Mouse (Mus musculus): ENCODE measurements at regions not wholly inside any gene's neighbourhood (a gene's known extent, or its start where the extent isn't known, plus 50 kb on each side); places are given as distances from the start of the nearest gene placed in this dataset.

GRCm38 (mm10) chr3:19810034-19810433 is 146.8 kb upstream of the Cp start:
- ATAC-seq (ENCODE audit: extremely low read depth, insufficient number of reproducible peaks, low FRiP score, poor library complexity, severe bottlenecking) (no peak), DNase-seq (ENCODE audit: low spot score) (no peak)
- no peaks in the 10 kb centered on the region for H3K9me3 ChIP-seq (replicated peaks)

GRCm38 (mm10) chr3:19824904-19825303 is 131.9 kb upstream of the Cp start:
- Histone ChIP-seq H3K27me3 (ENCODE audit: insufficient read depth, low read length) (no peaks in the 10 kb centered on the region), H3K4me1 (ENCODE audit: insufficient read depth, low read depth, low read length) (no peaks in the 10 kb centered on the region), H3K9me3 (replicated peaks) (no peaks in the 10 kb centered on the region), H3K36me3 (replicated peaks) (no peaks in the 10 kb centered on the region), H3K4me3 (ENCODE audit: low read depth, low read length) (no peak overlapping the region)
- TF ChIP-seq GATA1 (IDR thresholded peaks at IDR 0.05; ENCODE audit: borderline replicate concordance, low read length) (no peak), TAL1 (conservative IDR thresholded peaks at IDR 0.05; ENCODE audit: low read depth, low read length) (no peak), GATA2 (IDR thresholded peaks at IDR 0.05; ENCODE audit: borderline replicate concordance, low read depth, low read length) (no peak), POLR2AphosphoS5 (IDR thresholded peaks at IDR 0.05; ENCODE audit: insufficient replicate concordance, low read depth, low read length) (no peak), CTCF (IDR thresholded peaks at IDR 0.05; ENCODE audit: low read depth, low read length) (no peak)
- ATAC-seq (ENCODE audit: extremely low read depth, insufficient number of reproducible peaks, low FRiP score, poor library complexity, severe bottlenecking) (no peak), DNase-seq (ENCODE audit: low spot score) (no peak)

More at GRCm38 (mm10) chr3:19810034-19810433, 146.8 kb upstream of the Cp start:
- H3K36me3 ChIP-seq (replicated peaks), result no peaks in the 10 kb centered on the region
- H3K4me3 ChIP-seq (ENCODE audit: low read depth, low read length), result no peak overlapping the region
- TF ChIP-seq GATA1 (IDR thresholded peaks at IDR 0.05; ENCODE audit: borderline replicate concordance, low read length) (no peak), POLR2AphosphoS5 (IDR thresholded peaks at IDR 0.05; ENCODE audit: insufficient replicate concordance, low read depth, low read length) (no peak), CTCF (IDR thresholded peaks at IDR 0.05; ENCODE audit: low read depth, low read length) (no peak), TAL1 (conservative IDR thresholded peaks at IDR 0.05; ENCODE audit: low read depth, low read length) (no peak), GATA2 (IDR thresholded peaks at IDR 0.05; ENCODE audit: borderline replicate concordance, low read depth, low read length) (no peak)
- H3K27me3 ChIP-seq (ENCODE audit: insufficient read depth, low read length), result no peaks in the 10 kb centered on the region
- no peaks in the 10 kb centered on the region; the same call in 1 of the 2 replicates for H3K4me1 ChIP-seq (ENCODE audit: insufficient read depth, low read depth, low read length)

- ATAC-seq (ENCODE audit: extremely low read depth, insufficient number of reproducible peaks, low FRiP score, poor library complexity, severe bottlenecking) (no peak), DNase-seq (ENCODE audit: low spot score) (no peak)
- TF ChIP-seq POLR2AphosphoS5 (IDR thresholded peaks at IDR 0.05; ENCODE audit: insufficient replicate concordance, low read depth, low read length) (no peak), TAL1 (conservative IDR thresholded peaks at IDR 0.05; ENCODE audit: low read depth, low read length) (no peak), CTCF (IDR thresholded peaks at IDR 0.05; ENCODE audit: low read depth, low read length) (no peak), GATA2 (IDR thresholded peaks at IDR 0.05; ENCODE audit: borderline replicate concordance, low read depth, low read length) (no peak), GATA1 (IDR thresholded peaks at IDR 0.05; ENCODE audit: borderline replicate concordance, low read length) (no peak)
- Histone ChIP-seq H3K36me3 (replicated peaks) (no peaks in the 10 kb centered on the region), H3K27me3 (ENCODE audit: insufficient read depth, low read length) (no peaks in the 10 kb centered on the region), H3K4me1 (ENCODE audit: insufficient read depth, low read depth, low read length) (no peaks in the 10 kb centered on the region), H3K9me3 (replicated peaks) (no peaks in the 10 kb centered on the region), H3K4me3 (ENCODE audit: low read depth, low read length) (no peak overlapping the region)
Measured at GRCm38 (mm10) chr3:19828518-19829246, 128.2 kb upstream of the Cp start.

DNA sequence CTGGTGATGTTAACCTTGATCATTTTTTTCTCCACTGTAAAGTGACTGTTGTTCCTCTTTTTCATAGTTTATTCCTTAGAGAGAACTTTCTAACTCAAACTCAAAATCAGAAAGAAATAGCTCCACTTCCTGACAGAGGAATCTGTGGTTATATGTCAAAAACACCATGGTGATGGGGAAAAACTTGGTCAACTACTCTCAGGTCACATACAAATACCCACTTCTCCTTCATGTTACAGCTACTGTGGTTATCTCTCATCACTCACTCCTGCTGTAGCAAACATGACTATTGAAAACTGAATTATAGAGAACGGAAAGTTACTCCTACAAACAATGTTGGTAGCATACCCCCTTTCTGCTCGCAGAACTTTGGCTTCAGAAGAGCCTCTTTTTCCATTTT is 127.1 kb upstream of the Cp start:
- no peaks in the 10 kb centered on the region for H3K9me3 ChIP-seq (replicated peaks)
- H3K36me3 ChIP-seq (replicated peaks), result no peaks in the 10 kb centered on the region
- ATAC-seq (ENCODE audit: extremely low read depth, insufficient number of reproducible peaks, low FRiP score, poor library complexity, severe bottlenecking) (no peak), DNase-seq (ENCODE audit: low spot score) (no peak)
- H3K27me3 ChIP-seq (ENCODE audit: insufficient read depth, low read length), result no peaks in the 10 kb centered on the region
- TF ChIP-seq GATA2 (IDR thresholded peaks at IDR 0.05; ENCODE audit: borderline replicate concordance, low read depth, low read length) (no peak), POLR2AphosphoS5 (IDR thresholded peaks at IDR 0.05; ENCODE audit: insufficient replicate concordance, low read depth, low read length) (no peak), CTCF (IDR thresholded peaks at IDR 0.05; ENCODE audit: low read depth, low read length) (no peak), GATA1 (IDR thresholded peaks at IDR 0.05; ENCODE audit: borderline replicate concordance, low read length) (no peak), TAL1 (conservative IDR thresholded peaks at IDR 0.05; ENCODE audit: low read depth, low read length) (no peak)
- no peaks in the 10 kb centered on the region for H3K4me1 ChIP-seq (ENCODE audit: insufficient read depth, low read depth, low read length)
- no peak overlapping the region for H3K4me3 ChIP-seq (ENCODE audit: low read depth, low read length)

- H3K9me3 ChIP-seq (replicated peaks), result no peaks in the 10 kb centered on the region
- no peak overlapping the region for H3K4me3 ChIP-seq (ENCODE audit: low read depth, low read length)
- H3K27me3 ChIP-seq (ENCODE audit: insufficient read depth, low read length), result no peaks in the 10 kb centered on the region
- ATAC-seq (ENCODE audit: extremely low read depth, insufficient number of reproducible peaks, low FRiP score, poor library complexity, severe bottlenecking) (no peak), DNase-seq (ENCODE audit: low spot score) (no peak)
- H3K36me3 ChIP-seq (replicated peaks), result no peaks in the 10 kb centered on the region
- no peaks in the 10 kb centered on the region for H3K4me1 ChIP-seq (ENCODE audit: insufficient read depth, low read depth, low read length)
- TF ChIP-seq POLR2AphosphoS5 (IDR thresholded peaks at IDR 0.05; ENCODE audit: insufficient replicate concordance, low read depth, low read length) (no peak), TAL1 (conservative IDR thresholded peaks at IDR 0.05; ENCODE audit: low read depth, low read length) (no peak), GATA1 (IDR thresholded peaks at IDR 0.05; ENCODE audit: borderline replicate concordance, low read length) (no peak), CTCF (IDR thresholded peaks at IDR 0.05; ENCODE audit: low read depth, low read length) (no peak), GATA2 (IDR thresholded peaks at IDR 0.05; ENCODE audit: borderline replicate concordance, low read depth, low read length) (no peak)
Measured at GRCm38 (mm10) chr3:19848031-19848735, 108.7 kb upstream of the Cp start.

DNA sequence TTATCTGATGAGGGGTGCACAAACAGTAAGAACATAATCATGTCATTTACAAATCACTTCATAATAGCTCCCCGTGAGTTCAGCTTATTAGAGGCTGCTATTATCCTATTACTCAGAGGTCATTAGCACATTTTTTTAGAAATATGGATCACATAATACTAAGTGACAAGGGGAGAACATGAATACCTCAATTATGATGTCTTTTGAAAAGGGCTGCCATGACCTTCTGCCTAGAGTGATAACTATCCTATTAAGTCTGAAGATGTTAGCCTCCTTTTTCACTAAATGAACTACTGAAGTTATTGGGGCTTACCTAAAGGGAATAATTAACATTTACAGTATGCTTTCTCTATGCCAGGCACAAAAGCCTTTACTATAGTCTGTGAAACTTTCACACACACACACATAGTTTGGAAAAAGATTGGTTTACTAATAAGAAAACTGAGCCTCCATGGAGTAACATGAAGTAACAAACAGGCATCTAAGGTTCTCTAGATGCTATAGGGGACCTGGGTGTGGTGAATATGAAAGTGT is 108.1 kb upstream of the Cp start:
- no peaks in the 10 kb centered on the region for H3K4me1 ChIP-seq (ENCODE audit: insufficient read depth, low read depth, low read length)
- no peak overlapping the region for H3K4me3 ChIP-seq (ENCODE audit: low read depth, low read length)
- no peaks in the 10 kb centered on the region for H3K36me3 ChIP-seq (replicated peaks)
- no peaks in the 10 kb centered on the region for H3K9me3 ChIP-seq (replicated peaks)
- TF ChIP-seq GATA2 (IDR thresholded peaks at IDR 0.05; ENCODE audit: borderline replicate concordance, low read depth, low read length) (no peak), POLR2AphosphoS5 (IDR thresholded peaks at IDR 0.05; ENCODE audit: insufficient replicate concordance, low read depth, low read length) (no peak), GATA1 (IDR thresholded peaks at IDR 0.05; ENCODE audit: borderline replicate concordance, low read length) (no peak), TAL1 (conservative IDR thresholded peaks at IDR 0.05; ENCODE audit: low read depth, low read length) (no peak), CTCF (IDR thresholded peaks at IDR 0.05; ENCODE audit: low read depth, low read length) (no peak)
- ATAC-seq (ENCODE audit: extremely low read depth, insufficient number of reproducible peaks, low FRiP score, poor library complexity, severe bottlenecking) (no peak), DNase-seq (ENCODE audit: low spot score) (no peak)
- H3K27me3 ChIP-seq (ENCODE audit: insufficient read depth, low read length), result no peaks in the 10 kb centered on the region

Data from G1E (cell line).